Mouse (Mus musculus) forebrain, embryonic 16.5 days (tissue): Measurements from ENCODE around the gene Prkcg. TPM values are rescaled to one million over a fixed set of nuclear protein-coding genes. Genes with fewer than 3 reads are reported as not detected.

ENCODE experiments used
- ATAC-seq: fragments of 200-750 bp; cut with Nextera tagmentation; 2 replicates; pipeline ENCODE4 v1.8.0; 2017; ENCODE audit warnings: mild to moderate bottlenecking, moderate library complexity
- H3K27ac ChIP-seq: fragments of 300-500 bp; sonication (generic); 2 replicates; pipeline ENCODE4 v1.5.1; 2014; ENCODE audit warnings: low read length, control low read depth
- H3K27me3 ChIP-seq: fragments of 300-500 bp; sonication (generic); replicated peaks from 2 replicates; pipeline ENCODE4 v1.6.1; 2014; ENCODE audit warnings: low read length; ENCODE audit not compliant: control insufficient read depth, insufficient read depth
- H3K36me3 ChIP-seq: fragments of 300-500 bp; sonication (generic); 2 replicates; pipeline ENCODE4 v1.6.1; 2014; ENCODE audit not compliant: control insufficient read depth, insufficient read depth
- H3K4me1 ChIP-seq: fragments of 300-500 bp; sonication (generic); replicated peaks from 2 replicates; pipeline ENCODE4 v1.6.1; 2014; ENCODE audit warnings: low read length; ENCODE audit not compliant: control insufficient read depth, insufficient read depth
- H3K4me2 ChIP-seq: fragments of 300-500 bp; sonication (generic); 2 replicates; pipeline ENCODE4 v1.6.1; 2014; ENCODE audit warnings: mild to moderate bottlenecking, low read length, control low read depth
- H3K4me3 ChIP-seq: fragments of 300-500 bp; sonication (generic); replicated peaks from 2 replicates; pipeline ENCODE4 v1.5.1; 2014; ENCODE audit warnings: mild to moderate bottlenecking, low read length, control low read depth
- H3K9ac ChIP-seq: fragments of 300-500 bp; sonication (generic); replicated peaks from 2 replicates; pipeline ENCODE4 v1.6.1; 2014; ENCODE audit warnings: low read depth, low read length, control low read depth
- H3K9me3 ChIP-seq: fragments of 300-500 bp; sonication (generic); 2 replicates; pipeline ENCODE4 v1.6.1; 2016; ENCODE audit warnings: low read length; ENCODE audit not compliant: control insufficient read depth
- WGBS: fragments of 180-500 bp; shearing (Covaris S2); extraction: QIAGEN DNeasy Blood & Tissue Kit; methylation state at CpG from one replicate; pipeline ENCODE4 v1.1.7; 2014; 5-methylcytosine and 5-hydroxymethylcytosine counted together
- polyA plus RNA-seq: library from polyadenylated mRNA; unstranded; fragments of >200 nt; fragmentation: Nextera tagmentation; extraction: Ambion mirVana; gene quantifications from 2 replicates; pipeline ENCODE4 v1.2.1, GENCODE M21; 2015

Gene Prkcg
- polyA plus RNA-seq, 1 experiment from 2014 or later: 3.5 TPM

DNA sequence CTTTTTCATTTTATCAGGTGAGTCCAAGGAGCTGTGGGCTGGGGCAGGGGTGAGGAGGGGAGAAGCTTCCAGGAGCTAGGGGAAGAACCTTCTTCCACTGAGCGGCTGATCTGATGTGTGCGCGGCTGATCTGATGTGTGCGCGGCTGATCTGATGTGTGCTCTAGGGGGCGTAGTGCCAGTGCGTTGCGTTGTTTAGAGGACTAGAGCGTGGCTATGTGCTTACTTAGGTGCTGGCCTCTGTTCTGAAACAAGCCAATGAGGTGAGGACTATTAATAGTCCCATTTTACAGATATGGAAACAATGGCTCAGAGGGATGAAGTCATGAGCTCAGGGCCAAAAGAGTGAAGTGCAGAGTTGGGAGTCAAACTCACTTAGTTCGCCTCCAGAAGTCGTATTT, 50.0 kb downstream of the Prkcg start:
- WGBS: 96% methylated on average over 11 of the region's 11 CpGs
- Histone ChIP-seq H3K4me3 (no peak overlapping the region), H3K4me2 (no peak overlapping the region), H3K27me3 (no peaks in the 10 kb centered on the region), H3K36me3 (peaks cover 22% of the 10 kb centered on the region), H3K9me3 (no peaks in the 10 kb centered on the region), H3K9ac (no peak overlapping the region), H3K4me1 (peaks cover 4% of the 10 kb centered on the region), H3K27ac (no peak overlapping the region)
- no peak for ATAC-seq

DNA sequence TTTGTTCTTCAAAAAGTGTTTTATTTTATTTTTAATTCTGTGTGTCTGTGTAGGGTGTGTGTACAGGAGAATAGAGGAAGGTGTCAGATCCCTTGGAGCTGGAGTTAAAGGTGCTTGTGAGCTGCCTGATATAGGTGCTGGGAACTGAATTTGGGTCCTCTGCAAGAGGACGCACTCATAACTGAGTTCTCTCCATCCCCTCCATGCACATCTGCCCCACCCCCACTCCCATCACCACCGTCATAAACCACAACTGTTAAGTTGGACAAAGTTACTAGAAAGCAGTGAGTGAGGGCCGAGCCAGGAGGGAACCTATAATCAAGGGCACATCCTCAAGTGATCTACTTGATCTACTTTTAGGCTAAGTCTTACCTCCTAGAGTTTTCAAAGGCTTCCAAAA, 54.9 kb downstream of the Prkcg start:
- Histone ChIP-seq H3K36me3 (peaks cover 23% of the 10 kb centered on the region), H3K27ac (no peak overlapping the region), H3K4me3 (no peak overlapping the region), H3K4me2 (no peak overlapping the region), H3K4me1 (no peaks in the 10 kb centered on the region), H3K9ac (no peak overlapping the region), H3K27me3 (no peaks in the 10 kb centered on the region), H3K9me3 (no peaks in the 10 kb centered on the region)
- 92% methylated on average over 3 of the region's 3 CpGs for WGBS
- ATAC-seq: no peak

DNA sequence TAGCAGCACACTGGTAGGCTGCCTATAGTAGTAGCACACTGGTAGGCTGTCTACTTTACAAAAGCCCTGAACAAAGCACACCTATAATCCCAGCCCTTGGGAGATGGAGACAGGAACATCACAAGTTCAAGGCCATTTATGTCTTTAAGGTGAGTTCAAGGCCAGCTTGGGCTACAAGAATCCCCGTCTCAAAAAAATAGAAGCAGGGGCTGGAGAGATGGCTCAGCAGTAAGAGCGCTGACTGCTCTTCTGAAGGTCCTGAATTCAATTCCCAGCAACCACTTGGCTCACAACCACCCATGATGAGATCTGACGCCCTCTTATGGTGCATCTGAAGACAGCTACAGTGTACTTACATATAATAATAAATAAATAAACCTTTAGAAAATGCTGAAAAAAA, 56.3 kb downstream of the Prkcg start:
- Histone ChIP-seq H3K27ac (no peak overlapping the region), H3K4me1 (no peaks in the 10 kb centered on the region), H3K36me3 (peaks cover 19% of the 10 kb centered on the region), H3K4me3 (no peak overlapping the region), H3K4me2 (no peak overlapping the region), H3K9ac (no peak overlapping the region), H3K9me3 (no peaks in the 10 kb centered on the region), H3K27me3 (no peaks in the 10 kb centered on the region)
- no peak for ATAC-seq
- WGBS: 90% methylated on average over 3 of the region's 3 CpGs

GRCm38 (mm10) chr7:3347366-3348287, 58.6 kb downstream of the Prkcg start:
- Histone ChIP-seq H3K9me3 (no peaks in the 10 kb centered on the region), H3K27ac (no peak overlapping the region), H3K4me1 (no peaks in the 10 kb centered on the region), H3K9ac (no peak overlapping the region), H3K27me3 (no peaks in the 10 kb centered on the region), H3K4me3 (no peak overlapping the region), H3K36me3 (peaks cover 12% of the 10 kb centered on the region; the same call in 1 of the 2 replicates), H3K4me2 (no peak overlapping the region)
- ATAC-seq: no peak
- WGBS: 32% methylated on average over 20 of the region's 20 CpGs

GRCm38 (mm10) chr7:3348326-3348725, 59.3 kb downstream of the Prkcg start:
- H3K4me2 ChIP-seq: no peak overlapping the region
- 58% methylated on average over 5 of the region's 5 CpGs for WGBS
- H3K9me3 ChIP-seq: no peaks in the 10 kb centered on the region
- no peak overlapping the region for H3K27ac ChIP-seq
- H3K4me1 ChIP-seq: no peaks in the 10 kb centered on the region
- H3K27me3 ChIP-seq: no peaks in the 10 kb centered on the region
- ATAC-seq: no peak
- H3K9ac ChIP-seq: no peak overlapping the region
- H3K36me3 ChIP-seq: peaks cover 11% of the 10 kb centered on the region; the same call in 1 of the 2 replicates
- H3K4me3 ChIP-seq: no peak overlapping the region

- no peak overlapping the region for H3K27ac ChIP-seq
- no peaks in the 10 kb centered on the region for H3K4me1 ChIP-seq
- no peak overlapping the region for H3K9ac ChIP-seq
- H3K4me3 ChIP-seq: no peak overlapping the region
- H3K9me3 ChIP-seq: no peaks in the 10 kb centered on the region
- 95% methylated on average over 9 of the region's 9 CpGs for WGBS
- H3K36me3 ChIP-seq: 0 out of 2 replicates have a peak, but pooled peaks cover 4% of the 10 kb centered on the region
- H3K4me2 ChIP-seq: no peak overlapping the region
- no peaks in the 10 kb centered on the region for H3K27me3 ChIP-seq
- ATAC-seq: no peak
Observed at GRCm38 (mm10) chr7:3349775-3350174, 60.8 kb downstream of the Prkcg start.

GRCm38 (mm10) chr7:3351536-3351935, 62.6 kb downstream of the Prkcg start:
- no peak overlapping the region for H3K4me2 ChIP-seq
- H3K4me3 ChIP-seq: no peak overlapping the region
- H3K4me1 ChIP-seq: no peaks in the 10 kb centered on the region
- H3K36me3 ChIP-seq: 0 out of 2 replicates have a peak, but pooled peaks cover 4% of the 10 kb centered on the region
- no peaks in the 10 kb centered on the region for H3K27me3 ChIP-seq
- no peaks in the 10 kb centered on the region for H3K9me3 ChIP-seq
- H3K9ac ChIP-seq: no peak overlapping the region
- WGBS: 89% methylated on average over 1 of the region's 1 CpGs
- no peak for ATAC-seq
- H3K27ac ChIP-seq: no peak overlapping the region

DNA sequence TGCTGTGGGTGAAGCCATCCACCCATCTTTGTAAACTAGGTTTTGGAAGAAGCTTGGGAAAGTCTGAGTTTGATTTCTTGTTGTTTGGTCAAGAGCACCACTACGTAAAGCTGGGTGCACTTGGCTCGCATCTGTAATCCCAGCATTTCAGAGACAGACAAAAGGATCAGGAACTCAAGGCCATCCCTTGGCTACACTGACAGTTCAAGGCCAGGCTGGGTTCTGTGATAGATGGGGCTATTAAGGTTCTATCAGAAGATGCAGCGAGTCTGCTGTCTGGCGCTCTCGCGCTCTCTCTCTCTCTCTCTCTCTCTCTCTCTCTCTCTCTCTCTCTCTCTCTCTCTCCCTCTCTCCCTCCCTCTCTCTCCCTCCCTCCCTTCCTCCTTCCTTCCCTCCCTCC, 65.9 kb downstream of the Prkcg start:
- no peak for ATAC-seq
- Histone ChIP-seq H3K27ac (no peak overlapping the region), H3K4me2 (no peak overlapping the region), H3K9ac (no peak overlapping the region), H3K36me3 (peaks cover 8% of the 10 kb centered on the region; the same call in 1 of the 2 replicates), H3K4me1 (no peaks in the 10 kb centered on the region), H3K9me3 (no peaks in the 10 kb centered on the region), H3K27me3 (no peaks in the 10 kb centered on the region), H3K4me3 (no peak overlapping the region)
- WGBS: 93% methylated on average over 6 of the region's 6 CpGs

DNA sequence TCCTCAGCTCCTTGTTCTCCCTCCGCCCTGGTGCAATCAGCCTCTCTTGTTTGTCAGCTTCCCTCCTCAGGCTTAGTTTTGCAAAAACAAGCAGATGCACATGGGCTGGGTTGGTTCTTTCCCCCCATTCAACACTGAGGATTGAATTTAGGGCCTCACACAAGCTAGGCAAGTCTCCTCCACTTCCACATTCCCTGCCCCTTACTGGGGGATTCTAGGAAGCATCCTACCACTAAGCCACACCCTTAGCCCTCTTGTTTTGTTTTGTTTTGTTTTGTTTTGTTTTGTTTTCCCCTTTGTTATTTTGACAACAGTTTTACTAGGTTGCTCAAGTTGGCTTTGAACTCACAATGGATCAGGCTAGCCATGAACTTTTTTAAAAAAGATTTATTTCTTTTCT, 71.7 kb downstream of the Prkcg start:
- 87% methylated on average over 1 of the region's 1 CpGs for WGBS
- H3K4me3 ChIP-seq: no peak overlapping the region
- H3K36me3 ChIP-seq: peaks cover 7% of the 10 kb centered on the region; the same call in 1 of the 2 replicates

More for the DNA sequence above, 71.7 kb downstream of the Prkcg start:
- H3K9ac ChIP-seq: no peak overlapping the region
- no peak overlapping the region for H3K4me2 ChIP-seq
- no peak overlapping the region for H3K27ac ChIP-seq
- H3K9me3 ChIP-seq: no peaks in the 10 kb centered on the region
- no peaks in the 10 kb centered on the region for H3K4me1 ChIP-seq
- ATAC-seq: no peak
- H3K27me3 ChIP-seq: no peaks in the 10 kb centered on the region
